Mouse (Mus musculus): Measurements from ENCODE around the gene Rest. TPM values are rescaled to one million over a fixed set of nuclear protein-coding genes. Genes with fewer than 3 reads are reported as not detected.
A peak's percentile ranks its signal among the peaks of the same experiment; 100 is the strongest.

Rest gene
- total RNA-seq, 4 experiments from 2014 or later, result 13.2 to 14.9 (median 14.3) TPM

- peak; percentile 42 for DNase-seq (ENCODE audit: low spot score)
Observed at GRCm38 (mm10) chr5:77265671-77266065, 377 bp downstream of the Rest start.

GRCm38 (mm10) chr5:77266066-77266885 lies 985 bp downstream of the Rest start:
- peak; percentile 19 for DNase-seq (ENCODE audit: low spot score)

- peak; percentile 9 for DNase-seq (ENCODE audit: low spot score)
Observed at GRCm38 (mm10) chr5:77266886-77267401, 1.7 kb downstream of the Rest start.

- no peak for DNase-seq (ENCODE audit: low spot score)
Observed at GRCm38 (mm10) chr5:77267441-77267840, 2.1 kb downstream of the Rest start.

GRCm38 (mm10) chr5:77267957-77268624 lies 2.8 kb downstream of the Rest start:
- no peak for DNase-seq (ENCODE audit: low spot score)

- DNase-seq (ENCODE audit: low spot score), result no peak
Observed at GRCm38 (mm10) chr5:77269399-77269798, 4.1 kb downstream of the Rest start.

GRCm38 (mm10) chr5:77273151-77273550 lies 7.9 kb downstream of the Rest start:
- no peak for DNase-seq (ENCODE audit: low spot score)

- DNase-seq (ENCODE audit: low spot score), result peak; percentile 28
Observed at GRCm38 (mm10) chr5:77275950-77276349, 10.7 kb downstream of the Rest start.

- DNase-seq (ENCODE audit: low spot score), result no peak
Observed at GRCm38 (mm10) chr5:77277204-77277603, 11.9 kb downstream of the Rest start.

GRCm38 (mm10) chr5:77281518-77282174 lies 16.4 kb downstream of the Rest start:
- DNase-seq (ENCODE audit: low spot score), result no peak

GRCm38 (mm10) chr5:77282242-77282641 lies 17.0 kb downstream of the Rest start:
- DNase-seq (ENCODE audit: low spot score), result no peak

- no peak for DNase-seq (ENCODE audit: low spot score)
Observed at GRCm38 (mm10) chr5:77285685-77286084, 20.4 kb downstream of the Rest start.

- no peak for DNase-seq (ENCODE audit: low spot score)
Observed at GRCm38 (mm10) chr5:77286904-77287303, 21.6 kb downstream of the Rest start.

- no peak for DNase-seq (ENCODE audit: low spot score)
Observed at GRCm38 (mm10) chr5:77287901-77288300, 22.6 kb downstream of the Rest start.

GRCm38 (mm10) chr5:77289686-77290085 lies 24.4 kb downstream of the Rest start:
- no peak for DNase-seq (ENCODE audit: low spot score)

- no peak for DNase-seq (ENCODE audit: low spot score)
Observed at GRCm38 (mm10) chr5:77290606-77291005, 25.3 kb downstream of the Rest start.

- peak; percentile 11 for DNase-seq (ENCODE audit: low spot score)
Observed at GRCm38 (mm10) chr5:77292803-77293522, 27.7 kb downstream of the Rest start.

GRCm38 (mm10) chr5:77299486-77299885 lies 34.2 kb downstream of the Rest start:
- DNase-seq (ENCODE audit: low spot score), result no peak

GRCm38 (mm10) chr5:77301296-77301903 lies 36.1 kb downstream of the Rest start:
- DNase-seq (ENCODE audit: low spot score), result no peak

- DNase-seq (ENCODE audit: low spot score), result no peak
Observed at GRCm38 (mm10) chr5:77307821-77308553, 42.7 kb downstream of the Rest start.
